Mouse (Mus musculus): ENCODE data around the gene Rnls. TPM values are rescaled to one million over a fixed set of nuclear protein-coding genes. Genes with fewer than 3 reads are reported as not detected.

Rnls gene
- total and polyA plus RNA-seq, 3 experiments = 1.7 to 3.7 (median 2.8) TPM

DNA sequence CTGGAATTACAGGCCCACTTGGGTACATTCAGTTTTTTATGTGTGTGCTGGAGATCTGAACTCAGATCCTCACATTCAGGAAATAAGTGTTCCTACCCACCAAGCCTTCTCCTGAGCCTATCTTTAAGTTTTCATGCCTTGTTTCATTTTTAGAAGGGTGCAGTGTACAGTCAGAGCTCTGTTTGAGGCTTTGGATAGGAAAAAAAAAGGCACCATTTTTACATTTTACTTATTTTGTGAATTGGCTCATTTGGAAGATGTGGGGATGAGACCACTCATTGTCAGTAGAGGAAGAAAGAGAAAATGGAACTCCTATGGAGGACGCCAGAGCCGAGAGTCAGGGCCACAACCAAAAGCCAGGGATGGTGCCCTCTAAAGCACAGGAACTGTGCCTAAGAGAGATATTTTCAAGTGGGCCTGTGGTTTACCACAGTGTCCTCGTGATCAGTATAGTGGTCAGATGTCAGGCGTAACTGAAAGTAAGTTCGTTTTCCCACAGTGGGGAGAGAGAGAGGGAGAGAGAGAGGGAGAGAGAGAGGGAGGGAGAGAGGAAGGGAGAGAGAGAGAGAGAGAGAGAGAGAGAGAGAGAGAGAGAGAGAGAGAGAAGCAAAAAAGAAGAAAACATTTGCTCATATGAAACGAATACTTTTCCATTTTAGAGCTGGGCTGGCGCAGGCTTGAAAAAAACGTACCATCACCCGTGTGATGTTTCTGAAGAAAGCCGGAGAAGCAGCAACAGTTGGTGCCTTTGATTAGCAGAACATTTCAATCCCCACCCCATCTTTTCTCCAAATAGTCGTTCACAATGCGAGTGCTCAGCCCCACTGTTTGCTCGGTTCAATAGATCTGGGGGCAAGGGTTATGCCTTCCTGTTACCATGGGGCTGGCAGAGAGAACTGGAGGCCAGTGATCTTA is 290.7 kb downstream of the Rnls start:
- in situ Hi-C loops (cut with MboI; ENCODE audit: low pct_ligation_motif_present, low pct_unique_long_range_greater_than_20kb, low sequenced_read_pairs) = loop anchor here (25.0 kb wide), 1 partner anchor 339 kb away; the partner anchor contains the start of gene Pten
- H3K79me2 ChIP-seq (replicated peaks; ENCODE audit: control insufficient read depth, extremely low read depth, insufficient read depth, poor library complexity, severe bottlenecking) = no peaks in the 10 kb centered on the region
- H3K9me3 ChIP-seq (replicated peaks; ENCODE audit: low read length) = no peaks in the 10 kb centered on the region
- dilution Hi-C loops (cut with MboI; ENCODE audit: extremely low pct_ligation_motif_present, extremely low pct_unique_long_range_greater_than_20kb, low sequenced_read_pairs) = no loop called here
- peak overlapping the region; percentile 84 for H3K4me2 ChIP-seq (ENCODE audit: insufficient read depth, low read depth, poor library complexity, severe bottlenecking)
- DNase-seq (ENCODE audit: extremely low read depth) = peak; percentile 60
- TF ChIP-seq CHD2 (IDR thresholded peaks at IDR 0.05; ENCODE audit: low read length) = peak; percentile 39; the same call in 1 of the 2 replicates
- peak; percentile 86 for TF ChIP-seq IRF4 (IDR thresholded peaks at IDR 0.05; ENCODE audit: low read depth, low read length)
- no peak for TF ChIP-seq UBTF (IDR thresholded peaks at IDR 0.05; ENCODE audit: low read depth, low read length)
- no peak for TF ChIP-seq CTCF (conservative IDR thresholded peaks at IDR 0.05 in 1 of 2, IDR thresholded peaks at IDR 0.05 in 1 of 2; ENCODE audit: low read depth in 2 of 2, low read length in 2 of 2)
- no peak for TF ChIP-seq KAT2A (IDR thresholded peaks at IDR 0.05; ENCODE audit: insufficient replicate concordance, low read length)
- TF ChIP-seq ZKSCAN1 (IDR thresholded peaks at IDR 0.05; ENCODE audit: borderline replicate concordance, low read depth, low read length) = no peak
- peak; percentile 78 for TF ChIP-seq EP300 (IDR thresholded peaks at IDR 0.05; ENCODE audit: low read length)
- TF ChIP-seq RAD21 (IDR thresholded peaks at IDR 0.05; ENCODE audit: low read depth, low read length) = no peak; the same call in 1 of the 2 replicates
- peak; percentile 67 for TF ChIP-seq USF1 (IDR thresholded peaks at IDR 0.05; ENCODE audit: low read depth, low read length)
- TF ChIP-seq ETS1 (conservative IDR thresholded peaks at IDR 0.05; ENCODE audit: low read depth, low read length) = peak; percentile 61
- no peak for TF ChIP-seq HCFC1 (IDR thresholded peaks at IDR 0.05; ENCODE audit: low read depth, low read length)
- TF ChIP-seq SMC3 (IDR thresholded peaks at IDR 0.05; ENCODE audit: low read depth, low read length) = no peak
- TF ChIP-seq MAZ (IDR thresholded peaks at IDR 0.05; ENCODE audit: low read depth, low read length) = peak; percentile 70; the same call in 1 of the 2 replicates
- TF ChIP-seq POLR2AphosphoS2 (IDR thresholded peaks at IDR 0.05; ENCODE audit: low read depth, low read length) = no peak
- peak; percentile 91 for TF ChIP-seq MAFK (IDR thresholded peaks at IDR 0.05; ENCODE audit: insufficient replicate concordance, low read length)
- TF ChIP-seq ELF1 (IDR thresholded peaks at IDR 0.05; ENCODE audit: low read depth, low read length) = no peak
- TF ChIP-seq ZC3H11A (IDR thresholded peaks at IDR 0.05; ENCODE audit: low read depth, low read length) = no peak
- no peak for TF ChIP-seq ZMIZ1 (IDR thresholded peaks at IDR 0.05; ENCODE audit: low read depth, low read length)
- TF ChIP-seq MYC (IDR thresholded peaks at IDR 0.05; ENCODE audit: low read depth, low read length) = no peak
- TF ChIP-seq BHLHE40 (IDR thresholded peaks at IDR 0.05; ENCODE audit: low read depth, low read length) = peak; percentile 96
- TF ChIP-seq POLR2A (IDR thresholded peaks at IDR 0.05; ENCODE audit: low read depth, low read length) = no peak
- no peak for TF ChIP-seq MXI1 (IDR thresholded peaks at IDR 0.05; ENCODE audit: low read depth, low read length)
- TF ChIP-seq JUND (conservative IDR thresholded peaks at IDR 0.05; ENCODE audit: low read depth, low read length) = peak; percentile 51; the same call in 1 of the 2 replicates
- no peak for TF ChIP-seq GABPA (IDR thresholded peaks at IDR 0.05; ENCODE audit: insufficient replicate concordance, low read depth, low read length)
- peak; percentile 21; the same call in 1 of the 2 replicates for TF ChIP-seq MAX (IDR thresholded peaks at IDR 0.05; ENCODE audit: low read length)
- peak; percentile 8; the same call in 1 of the 2 replicates for TF ChIP-seq JUN (IDR thresholded peaks at IDR 0.05; ENCODE audit: insufficient read depth, low read depth, low read length)
- TF ChIP-seq TBP (conservative IDR thresholded peaks at IDR 0.05; ENCODE audit: low read depth, low read length) = no peak
- TF ChIP-seq RCOR1 (conservative IDR thresholded peaks at IDR 0.05; ENCODE audit: low read depth, low read length) = peak; percentile 56; the same call in 1 of the 2 replicates
- TF ChIP-seq TCF12 (IDR thresholded peaks at IDR 0.05; ENCODE audit: low read depth, low read length) = 0 out of 2 replicates have a peak, but pooled peaks have one; percentile 49
- TF ChIP-seq MEF2A (IDR thresholded peaks at IDR 0.05; ENCODE audit: borderline replicate concordance, low read depth, low read length) = peak; percentile 73; the same call in 1 of the 2 replicates
- no peak for TF ChIP-seq PAX5 (IDR thresholded peaks at IDR 0.05; ENCODE audit: low read length)
- TF ChIP-seq SIN3A (IDR thresholded peaks at IDR 0.05; ENCODE audit: low read length) = no peak
- TF ChIP-seq NELFE (IDR thresholded peaks at IDR 0.05; ENCODE audit: low read depth, low read length) = no peak
- no peak for TF ChIP-seq CHD1 (IDR thresholded peaks at IDR 0.05; ENCODE audit: low read depth, low read length)
- peak; percentile 33; the same call in 1 of the 2 replicates for TF ChIP-seq ZNF384 (IDR thresholded peaks at IDR 0.05; ENCODE audit: low read depth, low read length)
- no peak for TF ChIP-seq NRF1 (IDR thresholded peaks at IDR 0.05; ENCODE audit: low read depth, low read length)
- TF ChIP-seq USF2 (conservative IDR thresholded peaks at IDR 0.05; ENCODE audit: low read depth, low read length) = peak; percentile 58
- no peak for TF ChIP-seq E2F4 (IDR thresholded peaks at IDR 0.05; ENCODE audit: insufficient replicate concordance, low read depth, low read length)
- H3K36me3 ChIP-seq (replicated peaks in 1 of 2; ENCODE audit: control insufficient read depth in 1 of 2, insufficient read depth in 1 of 2, low read length in 1 of 2) = no peaks in the 10 kb centered on the region
- no peak overlapping the region for H3K27ac ChIP-seq (ENCODE audit: insufficient read depth, low read depth)
- no peak overlapping the region for H3K9ac ChIP-seq (ENCODE audit: insufficient read depth, low read depth)
- peaks cover 10 to 18% of the 10 kb centered on the region in 2 experiments for H3K4me1 ChIP-seq (ENCODE audit: control insufficient read depth in 1 of 2, insufficient read depth in 2 of 2)
- H3K4me3 ChIP-seq (replicated peaks in 1 of 3; ENCODE audit: low read depth in 2 of 3, low read length in 2 of 3, poor library complexity in 1 of 3) = peak overlapping the region in 2 of 3 experiments; percentile 4 to 6
- H3K27me3 ChIP-seq (replicated peaks) = peaks cover 4% of the 10 kb centered on the region

All from CH12.LX (cell line).